Mouse (Mus musculus): ENCODE measurements around the gene Tpi1.
"Not testable (repeated sequence)": the region's sequence is repeated elsewhere in the genome, so short reads cannot be mapped to it uniquely, and the experiment has no call there.

The Tpi1 gene

GRCm38 (mm10) chr6:124809052-124809774 is 4.9 kb downstream of the Tpi1 start:
- peak; percentile 73 to 81 for DNase-seq (ENCODE audit: low spot score in 2 of 2)

DNA sequence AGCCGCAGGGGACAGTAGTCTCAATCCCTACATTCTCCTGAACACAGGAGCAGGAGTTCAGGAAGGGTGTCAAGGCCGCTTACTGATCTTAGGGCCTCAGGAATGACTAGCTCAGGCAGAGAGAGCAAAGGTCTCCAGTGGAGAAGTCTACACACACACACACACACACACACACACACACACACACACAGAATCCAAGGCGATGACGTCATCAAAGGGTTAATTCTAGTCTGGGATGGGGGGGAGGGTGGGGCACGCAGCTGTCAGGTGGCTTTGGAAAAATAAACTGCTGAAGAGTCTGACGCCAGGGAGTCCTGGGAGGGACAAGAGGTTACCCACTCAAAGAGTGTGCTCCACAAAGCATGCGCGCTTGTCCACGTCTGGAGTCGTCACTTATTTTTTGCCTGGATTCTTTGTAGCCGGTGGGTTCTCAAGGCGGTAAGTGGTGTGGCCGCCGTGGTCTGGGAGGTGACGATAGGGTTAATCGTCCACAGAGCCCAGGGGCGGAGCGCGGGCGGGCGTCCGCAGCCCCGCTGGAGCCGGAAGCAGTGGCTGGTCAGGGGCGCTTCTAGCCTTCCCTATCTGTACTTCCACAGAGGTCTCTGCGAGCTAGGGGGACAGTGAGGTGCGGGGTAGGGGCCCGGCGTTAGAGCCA is 5.6 kb downstream of the Tpi1 start, which contains the start of gene Spsb2:
Spsb2 (plus strand) TSS at position 304 of the 655 bp plus-strand sequence.
- DNase-seq (ENCODE audit: low spot score in 2 of 2), result peak; percentile 60 to 70

- no peak for DNase-seq (ENCODE audit: low spot score in 2 of 2)
Measured at GRCm38 (mm10) chr6:124807986-124808357, 6.1 kb downstream of the Tpi1 start.

- no peak for DNase-seq (ENCODE audit: low spot score in 2 of 2)
Measured at GRCm38 (mm10) chr6:124807366-124807765, 6.7 kb downstream of the Tpi1 start.

DNA sequence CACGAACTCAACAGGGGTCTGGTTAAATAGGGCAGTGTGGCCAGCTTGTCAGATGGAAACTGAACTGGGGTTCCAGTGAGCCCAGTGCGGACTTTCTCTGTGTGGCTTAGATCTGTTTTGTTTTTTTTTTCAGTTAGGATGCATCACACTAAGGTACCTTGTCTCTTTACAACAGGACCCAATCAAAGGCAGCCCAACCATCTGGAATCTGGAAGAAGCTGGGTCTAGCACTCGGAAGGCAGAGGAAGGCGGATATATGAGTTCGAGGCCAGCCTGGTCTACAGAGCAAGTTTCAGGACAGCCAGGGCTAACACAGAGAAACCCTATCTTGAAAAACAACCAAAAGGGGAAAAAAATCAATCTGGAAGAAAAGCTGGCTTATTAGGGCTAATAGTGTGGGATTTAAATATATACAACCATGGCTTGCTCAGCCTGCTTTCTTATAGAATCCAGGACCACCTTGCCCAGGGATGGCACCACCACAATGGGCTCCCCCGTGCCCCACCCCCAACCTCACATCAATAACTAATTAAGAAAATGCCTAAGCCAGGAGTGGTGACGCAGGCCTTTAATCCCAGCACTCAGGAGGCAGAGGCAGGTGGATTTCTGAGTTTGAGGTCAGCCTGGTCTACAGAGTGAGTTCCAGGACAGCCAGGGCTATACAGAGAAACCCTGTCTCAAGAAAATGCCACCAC is 7.5 kb downstream of the Tpi1 start:
- no peak for DNase-seq (ENCODE audit: low spot score in 2 of 2)

- peak; percentile 80 to 86 for DNase-seq (ENCODE audit: low spot score in 2 of 2)
Measured at GRCm38 (mm10) chr6:124805341-124806321, 8.5 kb downstream of the Tpi1 start.

DNA sequence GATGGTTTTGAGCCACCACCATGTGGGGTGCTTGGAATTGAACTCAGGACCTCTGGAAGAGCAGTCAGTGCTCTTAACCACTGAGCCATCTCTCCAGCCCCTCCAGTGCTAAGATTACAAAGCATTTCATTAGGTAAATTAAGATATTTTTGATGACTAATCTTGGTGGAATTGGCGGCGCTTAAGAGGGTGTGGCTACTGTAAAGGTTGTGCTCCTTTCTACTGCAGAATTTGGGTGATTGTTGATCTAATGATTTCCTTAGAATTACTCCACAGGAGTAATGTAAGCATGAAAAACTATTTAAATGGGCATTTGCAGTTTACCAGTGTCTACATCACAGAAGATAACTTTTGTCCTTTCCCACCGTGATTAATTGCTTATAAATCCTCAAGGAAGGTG is 9.8 kb downstream of the Tpi1 start:
- no peak for DNase-seq (ENCODE audit: low spot score in 2 of 2)

- DNase-seq (ENCODE audit: low spot score in 2 of 2), result not testable (repeated sequence)
Measured at GRCm38 (mm10) chr6:124803691-124804090, 10.4 kb downstream of the Tpi1 start.

DNA sequence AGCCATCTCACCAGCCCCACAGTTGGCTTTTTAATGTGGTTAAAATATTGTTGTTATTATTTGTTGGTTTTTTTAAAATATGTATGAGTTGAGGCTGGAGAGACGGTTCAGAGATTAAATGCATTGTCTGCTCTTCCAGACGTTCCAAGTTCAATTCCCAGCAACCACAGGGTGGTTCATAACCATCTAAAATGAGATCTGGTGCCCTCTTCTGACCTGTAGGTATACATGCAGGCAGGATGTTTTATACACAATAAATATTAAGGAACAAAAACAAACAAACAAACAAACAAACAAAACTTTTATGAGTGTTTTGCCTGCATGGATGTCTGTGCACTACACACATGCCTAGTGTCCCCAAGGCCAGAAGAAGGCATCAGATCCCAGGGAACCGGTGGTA is 11.0 kb downstream of the Tpi1 start:
- DNase-seq (ENCODE audit: low spot score in 2 of 2), result no peak

GRCm38 (mm10) chr6:124802400-124802799 is 11.7 kb downstream of the Tpi1 start:
- not testable (repeated sequence) for DNase-seq (ENCODE audit: low spot score in 2 of 2)

DNA sequence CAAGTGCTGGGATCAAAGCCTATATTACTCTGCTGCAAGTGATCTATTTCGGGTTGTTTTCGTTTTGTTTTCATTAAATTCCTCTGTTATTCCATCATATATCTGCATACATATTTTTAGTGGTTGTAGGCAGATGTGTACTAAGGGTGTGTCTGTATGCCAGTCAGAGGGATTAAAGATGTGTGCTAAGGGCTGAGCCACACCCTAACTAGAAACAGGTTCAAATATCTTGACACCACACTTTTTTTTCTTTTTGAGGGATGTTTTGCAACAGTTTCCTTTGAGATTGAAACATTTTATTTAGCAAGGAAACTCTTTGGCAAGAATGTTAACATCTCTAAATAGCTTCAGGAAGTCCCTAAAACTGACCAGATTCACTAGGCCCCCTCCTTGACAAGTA is 17.9 kb downstream of the Tpi1 start:
- no peak for DNase-seq (ENCODE audit: low spot score in 2 of 2)

GRCm38 (mm10) chr6:124795781-124796180 is 18.3 kb downstream of the Tpi1 start:
- DNase-seq (ENCODE audit: low spot score in 2 of 2), result no peak

GRCm38 (mm10) chr6:124791911-124792310 is 22.2 kb downstream of the Tpi1 start:
- DNase-seq (ENCODE audit: low spot score in 2 of 2), result no peak

GRCm38 (mm10) chr6:124790121-124790520 is 24.0 kb downstream of the Tpi1 start:
- no peak for DNase-seq (ENCODE audit: low spot score in 2 of 2)

- no peak for DNase-seq (ENCODE audit: low spot score in 2 of 2)
Measured at GRCm38 (mm10) chr6:124789519-124789918, 24.6 kb downstream of the Tpi1 start.

DNA sequence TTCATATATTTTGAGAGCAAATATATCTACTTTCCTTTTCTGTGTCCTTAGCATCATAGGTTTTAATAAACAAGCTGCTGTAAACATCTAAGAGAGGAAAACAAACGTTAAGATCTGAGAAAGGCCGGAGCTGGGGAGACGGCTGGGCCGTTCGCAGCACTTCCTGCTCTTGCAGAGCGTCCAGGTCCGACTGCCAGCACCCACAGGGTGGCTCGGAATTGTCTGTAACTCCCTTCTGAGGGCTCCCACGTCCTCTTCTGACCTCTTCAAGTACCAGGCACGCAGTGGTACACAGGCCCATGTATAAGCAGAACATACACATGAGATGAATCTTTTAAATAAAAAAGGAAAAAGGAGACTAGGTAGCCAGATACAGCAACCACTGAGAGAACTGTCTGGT is 26.4 kb downstream of the Tpi1 start:
- DNase-seq (ENCODE audit: low spot score in 2 of 2), result no peak

DNA sequence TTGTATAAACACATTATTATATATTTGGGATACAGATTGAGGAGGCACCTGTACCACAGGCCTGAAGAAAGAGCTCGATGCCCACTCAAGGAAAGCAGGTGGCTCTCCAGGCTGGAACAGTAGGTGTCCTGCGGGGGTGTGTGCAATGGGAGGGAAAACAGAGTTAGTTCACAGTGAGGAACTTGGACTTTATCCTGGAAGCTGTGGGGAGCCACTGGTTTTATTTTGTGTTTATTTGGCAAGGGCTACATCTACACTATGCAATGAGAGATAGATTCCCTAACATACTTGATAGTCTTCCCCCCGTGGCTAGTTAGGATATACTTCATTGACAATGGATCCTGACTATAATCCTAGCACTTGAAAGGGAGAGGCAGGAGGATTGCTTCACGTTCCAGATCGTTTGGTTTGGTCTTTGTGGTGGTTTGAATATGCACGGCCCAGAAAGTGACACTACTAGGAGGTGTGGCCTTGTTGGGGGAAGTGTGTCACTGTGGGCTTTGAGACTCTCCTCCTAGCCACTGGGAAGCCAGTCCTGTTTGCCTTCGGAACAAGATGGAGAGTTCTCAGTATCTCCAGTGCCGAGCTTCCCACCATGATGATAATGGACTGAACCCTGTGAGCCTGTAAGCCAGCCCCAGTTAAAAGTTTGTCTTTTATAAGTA is 27.2 kb downstream of the Tpi1 start:
- no peak for DNase-seq (ENCODE audit: low spot score in 2 of 2)

DNA sequence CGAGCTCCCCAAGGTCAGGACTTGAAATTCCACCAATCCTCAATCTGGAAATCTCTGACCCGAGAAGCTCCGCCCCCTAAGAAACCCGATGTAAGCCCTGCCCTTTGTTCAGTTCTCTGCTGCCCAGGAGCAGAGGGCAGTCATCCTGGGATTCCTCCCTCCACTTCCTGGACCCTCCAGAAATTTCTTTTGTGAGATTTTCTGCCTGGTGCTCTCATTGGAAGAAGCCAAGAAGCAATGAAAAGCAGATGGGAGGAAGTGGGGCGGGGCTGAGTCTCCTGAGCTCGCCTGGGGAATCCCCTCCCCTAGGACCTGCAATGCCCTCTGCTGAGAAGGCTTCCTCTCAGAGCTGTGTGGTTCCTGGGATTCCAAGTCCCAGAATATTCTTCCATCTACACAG is 31.7 kb downstream of the Tpi1 start:
- DNase-seq (ENCODE audit: low spot score in 2 of 2), result peak; percentile 57 to 60

GRCm38 (mm10) chr6:124780917-124781316 is 33.2 kb downstream of the Tpi1 start:
- DNase-seq (ENCODE audit: low spot score in 2 of 2), result no peak

DNA sequence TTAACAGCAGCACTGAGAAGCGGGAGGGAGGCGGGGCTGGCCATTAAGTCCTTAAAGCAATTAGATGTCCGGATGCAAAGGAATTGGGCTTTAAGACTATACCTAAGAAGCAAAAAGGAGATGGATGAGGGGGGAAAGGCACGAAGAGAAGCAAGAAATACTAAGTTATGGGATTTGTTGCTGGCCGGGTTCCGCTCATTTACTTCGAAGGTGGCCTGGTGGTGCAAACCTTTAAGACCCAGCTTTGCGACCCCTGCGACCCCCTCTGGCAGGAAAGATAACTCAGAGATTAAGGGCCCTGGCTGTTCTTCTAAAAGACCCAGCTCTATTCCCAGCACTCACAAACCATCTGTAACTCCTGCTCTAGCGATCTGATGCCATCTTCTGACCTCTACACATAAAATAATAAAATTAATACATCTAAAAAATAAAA is 34.1 kb downstream of the Tpi1 start:
- no peak for DNase-seq (ENCODE audit: low spot score in 2 of 2)

Measured in spleen, postnatal 36 days (tissue).